Mouse (Mus musculus) forebrain, embryonic 14.5 days (tissue): ENCODE data around the gene Sptan1. TPM values are rescaled to one million over a fixed set of nuclear protein-coding genes. Genes with fewer than 3 reads are reported as not detected.

Experiments
- ATAC-seq: fragments of 200-750 bp; cut with Nextera tagmentation; 2 replicates; pipeline ENCODE4 v1.8.0; 2017; ENCODE audit warnings: mild to moderate bottlenecking, moderate library complexity
- DNase-seq: peaks from one replicate; pipeline ENCODE4 v3.0.0-alpha.2; 2015; ENCODE audit warnings: low spot score
- H3K27ac ChIP-seq: fragments of 300-500 bp; sonication (generic); 2 replicates; pipeline ENCODE4 v1.5.1; 2014; ENCODE audit warnings: low read depth, mild to moderate bottlenecking, control low read depth, low read length, moderate library complexity
- H3K27me3 ChIP-seq: fragments of 300-500 bp; sonication (generic); replicated peaks from 2 replicates; pipeline ENCODE4 v1.6.1; 2014; ENCODE audit warnings: low read length, control low read depth, mixed read lengths; ENCODE audit not compliant: control insufficient read depth, insufficient read depth
- H3K36me3 ChIP-seq: fragments of 300-500 bp; sonication (generic); 2 replicates; pipeline ENCODE4 v1.6.1; 2014; ENCODE audit warnings: low read length, control low read depth; ENCODE audit not compliant: control insufficient read depth, insufficient read depth
- H3K4me1 ChIP-seq: fragments of 300-500 bp; sonication (generic); 2 replicates; pipeline ENCODE4 v1.6.1; 2014; ENCODE audit warnings: antibody characterized with exemption, low read length, control low read depth; ENCODE audit not compliant: control insufficient read depth, insufficient read depth
- H3K4me2 ChIP-seq: fragments of 300-500 bp; sonication (generic); 2 replicates; pipeline ENCODE4 v1.6.1; 2014; ENCODE audit warnings: mild to moderate bottlenecking, control low read depth, low read length
- H3K4me3 ChIP-seq: fragments of 300-500 bp; sonication (generic); 2 replicates; pipeline ENCODE4 v1.5.1; 2014; ENCODE audit warnings: low read depth, low read length, control low read depth
- H3K9ac ChIP-seq: fragments of 300-500 bp; sonication (generic); 2 replicates; pipeline ENCODE4 v1.6.1; 2014; ENCODE audit warnings: mild to moderate bottlenecking, low read length, control low read depth, moderate library complexity
- H3K9me3 ChIP-seq: fragments of 300-500 bp; sonication (generic); replicated peaks from 2 replicates; pipeline ENCODE4 v1.6.1; 2016; ENCODE audit warnings: low read length, control low read depth, mixed read lengths; ENCODE audit not compliant: control insufficient read depth
- WGBS: fragments of 180-500 bp; shearing (Covaris S2); extraction: QIAGEN DNeasy Blood & Tissue Kit; methylation state at CpG from one replicate; pipeline ENCODE4 v1.1.7; 2014; 5-methylcytosine and 5-hydroxymethylcytosine counted together
- polyA plus RNA-seq: library from polyadenylated mRNA; unstranded; fragments of >200 nt; fragmentation: Nextera tagmentation; extraction: Ambion mirVana; gene quantifications from 2 replicates; pipeline ENCODE4 v1.2.1, GENCODE M21; 2014

Sptan1 gene
- polyA plus RNA-seq, 1 experiment from 2014 or later, result 310 TPM

GRCm38 (mm10) chr2:29944723-29945122 lies 20.6 kb upstream of the Sptan1 start:
- Histone ChIP-seq H3K4me1 (no peaks in the 10 kb centered on the region), H3K4me2 (no peak overlapping the region), H3K9ac (no peak overlapping the region), H3K27me3 (no peaks in the 10 kb centered on the region), H3K27ac (no peak overlapping the region), H3K9me3 (no peaks in the 10 kb centered on the region), H3K4me3 (no peak overlapping the region), H3K36me3 (peaks cover 88% of the 10 kb centered on the region)
- ATAC-seq (no peak), DNase-seq (no peak)
- WGBS, result 70% methylated on average over 1 of the region's 1 CpGs

- Histone ChIP-seq H3K36me3 (peaks cover 89% of the 10 kb centered on the region), H3K4me2 (no peak overlapping the region), H3K27me3 (no peaks in the 10 kb centered on the region), H3K4me3 (no peak overlapping the region), H3K9ac (no peak overlapping the region), H3K9me3 (no peaks in the 10 kb centered on the region), H3K27ac (no peak overlapping the region), H3K4me1 (no peaks in the 10 kb centered on the region)
- WGBS, result 96% methylated on average over 5 of the region's 5 CpGs
- ATAC-seq, result no peak
- DNase-seq, result no peak
Observed at GRCm38 (mm10) chr2:29948896-29949295, 16.5 kb upstream of the Sptan1 start.

DNA sequence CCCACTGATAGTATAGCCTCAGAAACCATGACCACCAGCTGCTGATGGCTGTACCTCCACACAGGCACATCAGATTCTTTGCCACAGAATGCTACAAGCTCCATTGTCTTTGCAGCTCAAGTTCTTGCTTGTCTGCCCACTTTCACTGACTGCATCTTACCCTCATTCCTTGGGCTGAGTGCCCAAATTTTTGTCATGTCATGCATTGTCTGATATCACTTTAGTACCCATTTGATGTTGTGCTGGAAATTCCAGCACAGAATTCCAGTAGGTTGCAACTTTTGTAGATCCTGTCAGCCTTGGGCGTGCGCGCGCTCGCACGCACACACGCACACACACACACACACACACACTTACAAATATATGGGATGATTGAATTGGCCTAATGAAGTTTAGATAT lies 4.1 kb upstream of the Sptan1 start:
- H3K9me3 ChIP-seq, result no peaks in the 10 kb centered on the region
- ATAC-seq (no peak), DNase-seq (no peak)
- peaks cover 35% of the 10 kb centered on the region for H3K36me3 ChIP-seq
- no peaks in the 10 kb centered on the region for H3K27me3 ChIP-seq
- peaks cover 11% of the 10 kb centered on the region for H3K4me1 ChIP-seq
- H3K4me3 ChIP-seq, result no peak overlapping the region
- H3K27ac ChIP-seq, result no peak overlapping the region
- WGBS, result 95% methylated on average over 7 of the region's 7 CpGs
- no peak overlapping the region for H3K4me2 ChIP-seq
- no peak overlapping the region for H3K9ac ChIP-seq

DNA sequence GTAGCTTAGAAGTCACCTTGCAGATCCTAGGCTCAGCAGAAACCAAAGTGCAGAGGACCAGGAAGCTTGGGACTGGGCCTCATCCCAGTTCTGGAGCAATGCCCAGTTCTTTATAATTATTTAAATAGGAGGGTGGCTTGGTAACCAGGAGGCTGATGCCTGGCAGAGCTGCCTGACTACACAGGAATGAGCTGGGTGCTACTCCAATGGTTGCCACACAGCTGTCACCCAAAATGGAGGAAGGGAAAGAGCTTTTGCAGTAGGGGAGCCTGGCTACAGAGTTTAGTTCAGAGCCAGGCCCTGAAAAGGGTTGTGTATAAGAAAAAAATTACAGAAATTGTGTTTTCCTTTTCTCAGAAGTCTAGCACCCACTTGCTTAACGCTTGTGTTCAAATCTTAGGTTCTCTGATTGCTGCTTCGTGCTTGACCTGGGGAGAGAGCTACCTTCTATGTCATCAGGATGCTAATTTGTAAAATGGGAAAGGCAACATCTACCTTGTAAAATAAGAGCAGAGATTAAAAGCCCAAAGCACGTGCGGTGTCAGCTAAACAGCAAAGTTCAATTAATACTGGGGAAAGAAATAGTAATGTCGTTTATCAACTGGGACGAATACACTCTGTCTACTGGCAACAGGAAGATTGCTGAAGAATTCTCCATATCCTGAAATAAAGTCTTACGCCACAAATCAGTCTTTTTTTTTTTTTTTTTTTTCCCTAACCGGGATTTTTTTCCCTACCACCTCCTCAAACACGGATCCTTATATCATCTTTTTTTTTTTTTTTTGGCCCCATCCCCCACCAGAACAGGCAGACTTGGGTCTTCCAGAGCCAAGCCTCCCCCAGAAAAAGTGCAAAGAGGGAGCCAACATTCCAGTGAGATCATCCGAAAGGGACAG lies 758 bp upstream of the Sptan1 start:
- DNase-seq (peak; percentile 92), ATAC-seq (peak; percentile 46)
- Histone ChIP-seq H3K9ac (peak overlapping the region; percentile 79), H3K4me1 (peaks cover 39% of the 10 kb centered on the region), H3K9me3 (no peaks in the 10 kb centered on the region), H3K4me2 (peak overlapping the region; percentile 76), H3K27ac (peak overlapping the region; percentile 92), H3K27me3 (no peaks in the 10 kb centered on the region), H3K4me3 (peak overlapping the region; percentile 97), H3K36me3 (peaks cover 23% of the 10 kb centered on the region; the same call in 1 of the 2 replicates)
- WGBS, result 16% methylated on average over 10 of the region's 10 CpGs

DNA sequence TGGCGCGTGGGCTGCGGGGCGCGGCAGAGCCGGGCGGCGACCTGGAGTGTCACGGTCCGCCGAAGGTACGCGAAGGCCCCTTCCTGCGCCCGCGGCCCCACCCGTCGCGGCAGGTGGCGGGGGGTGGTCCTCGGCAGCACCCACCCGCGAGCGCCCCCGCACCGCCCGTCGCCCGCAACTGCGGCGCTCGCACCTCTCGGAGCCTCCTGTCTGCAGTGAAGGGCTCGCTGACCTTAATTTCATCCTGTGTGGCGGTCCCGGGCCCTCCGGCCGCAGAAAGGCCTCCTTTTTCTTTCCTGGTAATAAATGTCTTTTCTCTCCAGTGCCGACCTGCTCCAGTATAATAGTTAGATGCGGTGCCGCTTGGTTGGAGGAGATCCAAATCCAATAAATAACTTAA lies 546 bp downstream of the Sptan1 start:
- Histone ChIP-seq H3K4me1 (peaks cover 49% of the 10 kb centered on the region), H3K27ac (peak overlapping the region; percentile 92), H3K4me2 (peak overlapping the region; percentile 76), H3K9ac (peak overlapping the region; percentile 99), H3K9me3 (no peaks in the 10 kb centered on the region), H3K36me3 (peaks cover 26% of the 10 kb centered on the region; the same call in 1 of the 2 replicates), H3K27me3 (no peaks in the 10 kb centered on the region), H3K4me3 (peak overlapping the region; percentile 97)
- DNase-seq (peak; percentile 54), ATAC-seq (peak; percentile 47)
- WGBS, result under 1% methylated on average over 27 of the region's 41 CpGs

- 63% methylated on average over 2 of the region's 2 CpGs for WGBS
- peak overlapping the region; percentile 76 for H3K4me2 ChIP-seq
- DNase-seq (peak; percentile 23), ATAC-seq (no peak)
- H3K4me3 ChIP-seq, result peak overlapping the region; percentile 97
- no peaks in the 10 kb centered on the region for H3K9me3 ChIP-seq
- H3K27ac ChIP-seq, result no peak overlapping the region
- no peaks in the 10 kb centered on the region for H3K27me3 ChIP-seq
- H3K4me1 ChIP-seq, result peaks cover 49% of the 10 kb centered on the region
- peaks cover 28% of the 10 kb centered on the region; the same call in 1 of the 2 replicates for H3K36me3 ChIP-seq
- peak overlapping the region; percentile 99 for H3K9ac ChIP-seq
Observed at GRCm38 (mm10) chr2:29966826-29967225, 1.5 kb downstream of the Sptan1 start.

DNA sequence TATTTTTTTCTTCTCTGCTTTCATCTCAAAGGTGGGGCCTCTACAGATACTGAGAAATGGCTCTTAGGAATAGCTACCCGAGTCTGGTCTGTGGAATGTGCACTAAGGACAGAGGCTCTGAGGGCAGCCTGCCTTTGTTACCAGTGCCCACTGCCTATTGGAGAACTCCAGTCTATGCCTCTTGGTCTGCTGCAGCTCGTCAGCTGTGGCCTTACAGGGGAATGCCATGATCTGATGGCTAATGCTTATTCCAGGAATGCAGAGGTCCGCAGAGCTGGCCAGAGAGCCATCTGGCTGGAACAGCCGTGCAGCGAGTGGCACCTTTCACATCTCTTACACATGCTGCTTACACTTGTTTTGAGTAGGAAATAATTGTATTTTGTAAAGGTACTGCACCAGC lies 2.4 kb downstream of the Sptan1 start:
- WGBS, result 55% methylated on average over 5 of the region's 5 CpGs
- Histone ChIP-seq H3K36me3 (peaks cover 28% of the 10 kb centered on the region; the same call in 1 of the 2 replicates), H3K4me2 (peak overlapping the region; percentile 76), H3K4me3 (no peak overlapping the region), H3K27ac (no peak overlapping the region), H3K9ac (peak overlapping the region; percentile 38; the same call in 1 of the 2 replicates), H3K4me1 (peaks cover 53% of the 10 kb centered on the region), H3K27me3 (no peaks in the 10 kb centered on the region), H3K9me3 (no peaks in the 10 kb centered on the region)
- ATAC-seq, result no peak
- DNase-seq, result no peak

GRCm38 (mm10) chr2:29968638-29969037 lies 3.3 kb downstream of the Sptan1 start:
- peaks cover 53% of the 10 kb centered on the region for H3K4me1 ChIP-seq
- peaks cover 28% of the 10 kb centered on the region; the same call in 1 of the 2 replicates for H3K36me3 ChIP-seq
- no peak overlapping the region for H3K4me3 ChIP-seq
- no peak for ATAC-seq
- no peak for DNase-seq
- WGBS, result 79% methylated on average over 5 of the region's 5 CpGs
- no peaks in the 10 kb centered on the region for H3K9me3 ChIP-seq
- H3K27me3 ChIP-seq, result no peaks in the 10 kb centered on the region
- H3K27ac ChIP-seq, result no peak overlapping the region
- peak overlapping the region; percentile 16; the same call in 1 of the 2 replicates for H3K4me2 ChIP-seq
- 0 out of 2 replicates have a peak overlapping the region, but pooled peaks have one; percentile 8 for H3K9ac ChIP-seq
